Mouse (Mus musculus): ENCODE data around the gene Msln.

The Msln gene

DNA sequence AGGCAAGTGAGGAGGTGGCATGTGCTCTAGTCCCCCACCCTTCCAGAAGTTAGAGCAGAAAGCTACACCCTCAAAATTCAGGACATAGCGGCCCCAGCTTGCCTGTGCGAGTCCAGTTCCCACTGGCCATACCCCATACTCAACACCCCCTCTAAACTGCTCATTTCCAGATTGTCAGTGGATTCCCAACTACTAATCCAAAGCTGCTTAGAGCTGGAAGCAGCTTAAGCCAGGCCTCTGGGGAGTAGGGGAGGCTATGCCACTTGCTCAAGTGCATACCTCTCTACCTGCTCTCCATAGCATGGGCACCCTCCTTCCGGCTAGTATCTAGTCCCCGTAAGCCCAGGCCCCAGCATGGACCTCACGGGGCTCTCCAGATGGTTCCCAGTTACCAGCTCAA, 32.7 kb downstream of the Msln start:
- ChIA-PET POLR2A (interaction anchor here in 2 of 4 experiments (0.7 to 1.4 kb wide), 5 partner anchors 24 to 111 kb away, joined by 3 to 5 read pairs (median 3); partner anchors contain the start of genes Ccdc78 (in 1 of the 2), Haghl (in 1 of the 2) and Stub1 (in 1 of the 2)), CTCF (interaction anchor here in 1 of 4 experiments (1.2 to 3.5 kb wide), 3 partner anchors 11 to 80 kb away, joined by 3 to 12 read pairs (median 7); no protein-coding TSS in a partner anchor)

DNA sequence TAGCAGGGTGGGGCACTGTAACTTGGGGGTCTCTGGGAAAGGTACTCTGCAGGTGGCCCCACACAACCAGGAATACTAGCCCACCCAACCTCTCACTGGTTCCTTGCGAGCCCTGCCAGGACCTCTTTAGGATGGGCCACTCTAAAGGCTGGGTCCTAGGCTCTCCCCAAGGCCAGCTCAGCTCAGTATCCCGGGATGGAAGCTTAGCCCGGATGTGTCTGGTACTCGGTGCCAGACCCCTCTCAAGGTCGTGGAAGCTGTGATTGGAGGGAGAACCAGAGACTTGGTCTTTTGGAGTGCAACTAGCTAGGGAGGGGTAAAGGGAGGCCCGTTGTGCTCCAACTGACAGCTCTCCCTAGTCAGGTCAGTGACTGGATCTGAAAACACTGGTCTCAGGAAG, 36.5 kb downstream of the Msln start:
- POLR2A ChIA-PET: interaction anchor here (0.8 to 3.5 kb wide), 18 partner anchors 9 to 153 kb away, joined by 3 to 36 read pairs (median 5); partner anchors contain the start of genes Chtf18 (in 4 of the 4), Rpusd1 (in 4 of the 4), Haghl (in 2 of the 4) and Sox8 (in 1 of the 4)
- CTCF ChIA-PET: interaction anchor here in 1 of 4 experiments (2.8 kb wide), 1 partner anchor 10 kb away, joined by 11 read pairs; the partner anchor contains the start of genes Chtf18 and Rpusd1

DNA sequence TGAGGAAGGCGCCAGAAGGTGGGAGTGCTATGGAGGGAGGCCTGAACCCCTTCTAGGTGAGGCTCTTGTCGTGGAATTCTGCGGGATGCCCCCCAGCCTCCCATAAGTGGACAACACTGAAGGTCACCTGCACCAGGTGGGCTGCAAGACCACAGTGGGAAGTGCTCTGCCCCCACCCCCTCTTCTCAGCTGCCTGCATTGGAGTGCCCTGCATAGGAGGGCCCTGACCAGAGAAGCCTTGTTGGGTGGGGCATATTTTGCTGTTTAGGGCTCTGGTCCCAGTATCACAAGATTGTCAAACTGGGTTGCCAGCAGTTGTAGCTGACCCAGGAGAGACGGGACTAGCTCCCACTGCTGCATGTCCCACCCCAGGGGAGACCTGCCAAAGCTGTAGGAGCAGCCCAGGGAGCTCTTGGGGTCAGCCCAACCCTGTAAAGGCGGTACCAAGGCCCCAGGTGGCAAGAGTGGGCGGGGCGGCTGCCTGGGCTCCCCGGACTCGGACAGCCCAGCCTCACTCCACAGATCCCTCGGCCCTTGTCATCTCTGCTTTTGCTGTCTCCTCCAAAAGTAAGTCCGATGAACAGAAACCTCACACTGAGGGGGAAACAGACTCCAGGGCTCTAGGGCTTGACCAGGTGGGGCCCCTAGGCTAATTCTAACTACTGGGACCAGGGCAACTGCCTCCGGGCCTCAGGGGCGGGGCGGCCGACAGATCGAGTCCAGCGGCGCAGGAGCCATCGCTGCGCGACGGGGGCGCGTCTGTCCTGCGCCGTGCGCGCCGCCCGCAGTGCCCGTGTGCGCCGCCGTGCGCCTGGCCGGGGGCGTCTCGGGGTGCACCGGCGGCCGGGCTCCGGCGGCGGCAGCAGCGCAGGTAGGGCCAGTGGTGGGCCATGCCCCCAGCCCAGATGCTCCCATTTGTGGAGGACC, 37.2 kb downstream of the Msln start, which contains the start of gene Gng13:
TSS of gene Gng13 (plus strand) at position 461 of the 927 bp plus-strand sequence.
- POLR2A ChIA-PET: interaction anchor here (0.7 to 3.5 kb wide), 29 partner anchors 10 to 152 kb away, joined by 3 to 36 read pairs (median 4); partner anchors contain the start of genes Chtf18 (in 4 of the 4), Rpusd1 (in 4 of the 4), Jmjd8 (in 2 of the 4) and Haghl (in 1 of the 4)
- CTCF ChIA-PET: interaction anchor here in 3 of 4 experiments (0.6 to 2.8 kb wide), 7 partner anchors 11 to 428 kb away, joined by 3 to 11 read pairs (median 4); partner anchors contain the start of genes Chtf18 (in 1 of the 3) and Rpusd1 (in 1 of the 3)

DNA sequence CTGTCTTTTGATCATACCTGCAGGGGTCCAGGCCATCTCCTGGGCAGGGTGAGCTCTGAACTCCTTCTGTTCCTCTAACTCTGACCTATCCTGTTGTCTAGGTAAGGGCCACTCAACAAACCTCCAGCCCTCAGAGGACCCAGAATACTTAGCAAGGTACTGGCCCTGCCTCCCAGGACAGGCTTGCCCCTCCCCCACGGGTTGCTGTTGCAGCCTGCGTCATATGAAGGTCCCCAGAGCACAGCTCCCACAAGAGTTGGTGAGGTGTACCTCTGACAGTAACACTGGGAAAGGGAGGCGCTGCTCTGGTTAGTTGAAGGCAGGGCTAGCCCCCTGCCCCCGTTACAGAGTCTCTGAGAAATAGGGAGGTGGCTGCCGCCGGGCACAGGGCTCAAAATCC, 38.0 kb downstream of the Msln start:
- ChIA-PET POLR2A (interaction anchor here (0.7 to 3.5 kb wide), 24 partner anchors 9 to 117 kb away, joined by 3 to 36 read pairs (median 4); partner anchors contain the start of genes Chtf18 (in 4 of the 4), Rpusd1 (in 4 of the 4), Jmjd8 (in 2 of the 4) and Metrn (in 1 of the 4)), CTCF (interaction anchor here in 2 of 4 experiments (1.4 to 2.8 kb wide), 6 partner anchors 11 to 427 kb away, joined by 3 to 11 read pairs (median 4); partner anchors contain the start of genes Chtf18 (in 1 of the 2) and Rpusd1 (in 1 of the 2))

DNA sequence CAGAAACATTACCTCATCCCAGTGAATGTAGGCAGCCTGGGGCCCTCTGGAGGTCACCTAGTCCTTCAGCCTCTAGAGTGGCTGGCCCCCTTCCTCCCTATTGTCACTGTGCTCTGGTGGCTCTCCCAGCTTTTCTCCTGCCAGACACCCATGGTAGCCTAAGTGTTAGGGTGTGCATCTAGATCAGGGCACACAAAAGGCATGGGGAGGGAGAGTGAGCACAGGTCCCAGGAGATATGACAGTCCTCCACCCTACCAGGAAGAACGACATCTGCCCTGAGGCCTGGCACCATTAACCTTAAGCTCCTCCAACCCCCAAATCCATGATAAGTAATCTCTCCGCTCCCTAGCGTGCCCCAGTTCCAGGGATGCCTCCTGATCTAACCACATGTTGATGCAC, 38.6 kb downstream of the Msln start:
- ChIA-PET CTCF (interaction anchor here in 2 of 4 experiments (1.4 to 2.8 kb wide), 6 partner anchors 12 to 427 kb away, joined by 3 to 11 read pairs (median 4); partner anchors contain the start of genes Chtf18 (in 1 of the 2) and Rpusd1 (in 1 of the 2)), POLR2A (interaction anchor here (0.9 to 3.5 kb wide), 18 partner anchors 8 to 113 kb away, joined by 3 to 36 read pairs (median 4); partner anchors contain the start of genes Chtf18 (in 4 of the 4), Rpusd1 (in 4 of the 4), Jmjd8 (in 1 of the 4) and Mslnl (in 1 of the 4))

DNA sequence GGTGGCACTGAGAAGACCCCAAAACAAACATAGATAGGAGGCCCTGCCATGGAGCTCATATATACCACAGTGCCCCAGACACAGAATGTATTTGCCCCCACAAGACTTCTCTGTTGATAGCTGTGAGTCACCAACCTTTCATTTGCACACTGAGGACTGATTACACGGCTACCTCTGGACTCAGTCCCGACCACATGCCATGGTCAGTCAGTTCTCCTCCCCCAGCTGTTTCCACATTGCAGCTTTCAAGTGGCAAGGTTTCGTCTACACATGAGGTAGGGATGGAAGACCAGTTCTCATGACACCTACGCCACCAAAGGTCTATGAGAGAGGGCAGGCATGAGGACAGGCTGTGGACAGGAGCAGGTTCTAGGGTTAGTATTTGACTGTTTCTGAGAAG, 43.0 kb downstream of the Msln start:
- ChIA-PET POLR2A (interaction anchor here in 3 of 4 experiments (0.6 to 1.5 kb wide), 7 partner anchors 13 to 297 kb away, joined by 3 to 4 read pairs (median 3); partner anchors contain the start of genes Fbxl16 (in 1 of the 3) and Lmf1 (in 1 of the 3)), CTCF (interaction anchor here (0.6 to 1.9 kb wide), 8 partner anchors 13 to 1711 kb away, joined by 3 to 8 read pairs (median 6); partner anchors contain the start of genes Chtf18 (in 1 of the 4) and Rpusd1 (in 1 of the 4))

DNA sequence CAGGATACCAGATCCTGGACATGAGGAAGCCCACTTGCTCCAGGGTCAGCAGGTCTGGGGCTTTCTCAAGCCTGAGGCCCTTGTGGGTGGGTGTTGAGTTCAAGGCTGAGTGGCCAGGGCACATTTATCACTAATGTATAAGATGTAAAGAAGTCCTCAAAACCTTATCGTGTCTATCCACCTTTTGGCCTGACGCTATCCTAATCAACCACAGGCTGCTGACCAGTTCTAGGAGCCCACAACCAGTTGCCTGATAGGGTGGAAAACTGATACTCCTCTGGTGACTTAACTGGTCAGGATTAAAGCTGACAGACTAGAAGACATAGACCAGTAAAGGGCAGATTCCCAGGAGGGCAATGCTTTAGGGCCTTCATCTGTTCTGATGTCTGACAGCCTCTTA, 44.2 kb downstream of the Msln start:
- ChIA-PET POLR2A (no interaction called here), CTCF (no interaction called here)

DNA sequence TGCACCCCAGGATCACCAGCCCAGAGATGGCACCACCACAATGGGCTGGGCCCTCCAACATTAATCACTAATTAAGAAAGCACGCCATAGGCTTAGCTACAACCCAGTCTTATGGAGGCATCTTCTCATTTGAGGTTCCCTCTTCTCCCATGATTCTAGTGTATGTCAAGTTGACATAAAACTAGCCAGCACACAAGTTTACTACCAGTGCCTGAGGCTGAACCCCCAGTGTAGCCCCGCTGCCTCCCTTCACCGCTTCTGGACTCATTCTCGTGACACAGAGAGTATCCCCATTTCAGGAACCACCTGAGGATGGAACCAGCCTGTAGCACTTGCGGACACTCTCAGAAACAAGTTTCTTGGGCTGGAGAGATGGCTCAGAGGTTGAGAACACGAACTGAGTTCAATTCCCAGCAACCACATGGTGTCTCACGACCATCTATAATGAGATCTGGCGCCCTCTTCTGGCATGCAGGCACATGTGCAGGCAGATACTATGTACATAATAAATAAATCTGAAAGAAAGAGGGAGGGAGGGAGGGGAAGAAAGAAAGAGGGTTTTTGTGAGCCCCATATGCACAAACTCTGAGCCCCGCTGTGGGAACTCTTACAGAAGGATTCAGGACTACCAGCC, 53.2 kb downstream of the Msln start:
- ChIA-PET POLR2A (interaction anchor here in 1 of 4 experiments (0.7 kb wide), 1 partner anchor 132 kb away, joined by 3 read pairs; no protein-coding TSS in a partner anchor), CTCF (interaction anchor here in 2 of 4 experiments (0.8 to 5.4 kb wide), 4 partner anchors 21 to 225 kb away, joined by 4 to 32 read pairs (median 5); no protein-coding TSS in a partner anchor)
